Mouse (Mus musculus) left cerebral cortex, postnatal 14 days (tissue): ENCODE data around the gene Slc25a41. TPM values are rescaled to one million over a fixed set of nuclear protein-coding genes. Genes with fewer than 3 reads are reported as not detected.
A peak's percentile ranks its signal among the peaks of the same experiment; 100 is the strongest.

Experiments used
- DNase-seq, 2 experiments: peaks; one replicate each; pipeline ENCODE4 v3.0.0; 2021 to 2022; ENCODE audit warnings: low spot score in 2 of 2, mixed read lengths in 1 of 2
- intact Hi-C: fragments of 180-260 bp; cut with DNase I; formaldehyde crosslinking; loops from one replicate; pipeline ENCODE4 v1.15.1; 2025
- total RNA-seq, 2 experiments: library from RNA; stranded (reverse); gene quantifications; 2 replicates each; pipeline ENCODE4 v1.2.3; 2021

The Slc25a41 gene
- total RNA-seq, 2 experiments from 2014 or later: not detected

DNA sequence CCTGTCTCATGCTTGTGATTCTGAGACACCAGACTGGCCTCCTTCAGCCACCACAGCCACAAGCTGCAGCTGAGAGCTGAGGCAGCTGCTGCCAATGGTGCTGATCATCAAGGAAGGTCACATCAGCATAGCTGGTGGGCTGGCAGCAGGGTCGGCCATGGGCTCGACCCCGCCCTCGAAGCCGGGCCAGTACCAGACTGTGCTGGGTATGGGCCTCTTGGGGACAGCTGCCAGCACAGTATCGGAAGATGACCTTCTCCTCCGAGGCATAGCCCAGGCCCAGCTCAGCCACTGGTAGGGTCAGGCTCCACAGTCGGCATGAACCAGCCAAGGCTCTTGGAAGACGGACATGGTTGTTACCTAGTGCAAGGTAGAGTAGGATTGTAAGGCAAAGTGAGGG lies 42.0 kb downstream of the Slc25a41 start:
- intact Hi-C loops: loop anchor here (5.0 kb wide), 2 partner anchors 102 to 187 kb away; no protein-coding TSS in a partner anchor
- DNase-seq: no peak

DNA sequence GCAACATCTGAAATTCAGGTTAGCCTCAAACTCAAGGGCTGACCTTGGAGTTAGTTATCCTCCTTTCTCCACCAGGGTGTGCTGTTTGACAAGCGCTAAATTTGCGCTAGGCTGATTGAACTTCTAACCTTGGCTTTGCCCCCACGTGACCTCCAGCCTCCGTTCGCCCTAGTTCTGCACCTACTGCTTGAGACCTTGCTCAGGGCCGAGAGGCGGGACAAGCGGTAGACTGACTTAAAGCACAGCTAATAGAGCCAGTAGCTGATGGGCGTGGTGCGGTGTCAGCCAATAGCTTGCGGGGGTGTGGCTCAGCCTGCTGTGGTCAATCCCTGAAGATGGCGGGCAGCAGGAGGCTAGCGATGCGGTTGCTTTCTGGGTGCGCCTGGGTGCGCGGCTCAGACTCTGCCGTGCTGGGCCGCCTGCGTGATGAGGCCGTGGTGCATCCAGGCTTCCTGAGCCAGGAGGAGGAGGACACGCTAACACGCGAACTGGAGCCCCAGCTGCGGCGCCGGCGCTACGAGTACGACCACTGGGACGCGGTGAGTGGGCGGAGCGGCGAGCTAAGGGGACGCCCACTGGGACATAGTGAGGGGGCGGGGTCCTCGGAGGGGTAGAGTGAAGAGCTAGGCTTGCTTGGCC lies 44.3 kb downstream of the Slc25a41 start, which contains the start of gene Alkbh7:
Gene Alkbh7 (plus strand): TSS at position 311 of the 639 bp plus-strand sequence.
- DNase-seq: peak; percentile 93 to 97
- intact Hi-C loops: loop anchor here (5.0 kb wide), 2 partner anchors 100 to 185 kb away; no protein-coding TSS in a partner anchor

DNA sequence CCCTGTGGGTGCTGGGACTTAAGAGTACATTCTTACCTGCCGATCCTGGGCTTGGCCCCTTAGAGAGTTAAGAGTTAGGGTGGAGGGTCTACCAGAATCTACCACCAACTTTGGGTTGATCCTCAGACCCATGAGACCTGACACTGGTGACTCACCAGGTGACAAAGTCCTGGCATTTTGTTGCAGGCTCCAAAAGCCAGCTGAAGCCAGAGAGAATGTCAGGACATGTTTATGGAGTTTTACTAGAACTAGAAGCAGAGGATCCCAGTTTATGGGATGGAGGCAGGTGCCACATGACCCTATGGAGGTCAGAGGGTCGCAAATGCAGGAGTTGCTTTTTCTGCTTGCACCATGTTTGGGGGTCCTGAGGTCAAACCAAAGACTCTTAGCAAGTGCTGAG lies 44.9 kb downstream of the Slc25a41 start:
- intact Hi-C loops: loop anchor here (5.0 kb wide), 2 partner anchors 99 to 184 kb away; no protein-coding TSS in a partner anchor
- DNase-seq: no peak

DNA sequence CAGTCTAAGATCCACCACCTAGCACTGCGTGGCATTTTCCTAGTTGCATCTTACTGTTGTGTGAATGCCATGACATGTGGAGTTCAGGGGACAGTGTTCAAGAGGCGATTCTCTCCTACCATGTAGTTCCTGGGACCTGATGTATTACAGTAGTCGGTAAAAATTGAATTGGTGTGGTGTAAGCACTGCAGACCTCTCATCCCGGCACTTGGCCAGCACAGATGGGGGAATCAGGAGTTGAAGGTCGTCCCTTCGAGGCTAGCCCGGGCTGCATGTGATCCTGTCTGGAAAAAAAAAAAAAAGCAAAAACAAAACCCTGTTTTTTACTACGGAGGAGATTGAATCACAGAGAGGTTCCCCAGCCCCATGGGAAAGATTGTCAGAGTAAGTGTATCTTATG lies 46.4 kb downstream of the Slc25a41 start:
- no peak for DNase-seq
- intact Hi-C loops: loop anchor here (5.0 kb wide), 2 partner anchors 98 to 183 kb away; no protein-coding TSS in a partner anchor

DNA sequence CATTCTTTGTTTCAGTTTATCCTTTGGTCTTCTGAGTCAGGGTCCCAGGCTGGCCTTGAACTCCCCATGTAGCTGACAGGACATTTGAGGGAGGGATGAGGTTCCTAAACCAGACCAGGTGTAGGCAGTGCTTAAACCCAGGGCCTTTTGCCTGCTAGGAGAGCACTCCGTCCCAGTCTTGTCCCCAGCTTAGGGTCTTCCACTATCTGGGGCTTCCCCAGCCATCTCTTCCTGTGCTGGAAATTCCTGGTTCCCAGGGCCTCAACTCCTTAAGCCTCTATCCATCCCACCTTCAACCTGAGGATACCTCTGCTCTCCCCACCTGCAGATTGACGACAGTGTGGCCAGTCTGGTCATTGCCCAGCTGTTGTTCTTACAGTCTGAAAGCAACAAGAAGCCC lies 50.5 kb downstream of the Slc25a41 start:
- intact Hi-C loops: no loop called here
- DNase-seq: no peak

DNA sequence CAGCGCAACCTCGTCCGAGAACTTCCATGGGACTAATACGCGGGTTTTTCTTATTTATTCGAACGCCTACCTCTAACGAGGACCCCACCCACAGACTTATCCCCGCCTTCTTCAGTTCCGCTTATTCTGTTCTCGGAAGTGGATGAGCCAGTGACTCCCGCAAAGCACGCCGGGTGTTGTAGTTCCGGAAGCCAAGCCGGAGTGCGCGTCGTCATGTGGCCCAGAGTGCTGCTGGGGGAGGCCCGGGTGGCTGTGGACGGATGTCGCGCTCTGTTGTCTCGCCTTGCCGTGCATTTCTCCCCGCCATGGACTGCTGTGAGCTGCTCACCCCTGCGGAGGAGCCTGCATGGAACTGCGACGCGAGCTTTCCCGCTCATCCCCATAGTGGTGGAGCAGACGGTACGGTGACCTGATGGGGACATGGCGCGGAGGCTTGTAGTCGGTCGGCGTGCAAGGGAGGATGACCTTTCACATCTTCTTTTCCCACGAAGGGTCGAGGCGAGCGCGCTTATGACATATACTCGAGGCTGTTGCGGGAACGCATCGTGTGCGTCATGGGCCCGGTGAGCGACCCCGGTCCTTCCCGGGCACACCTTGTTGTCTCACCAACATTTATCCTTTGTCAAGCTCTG lies 51.2 kb downstream of the Slc25a41 start, which contains the start of gene Clpp:
Gene Clpp (plus strand): TSS at position 191 of the 632 bp plus-strand sequence.
- intact Hi-C loops: no loop called here
- DNase-seq: peak; percentile 95 to 97

DNA sequence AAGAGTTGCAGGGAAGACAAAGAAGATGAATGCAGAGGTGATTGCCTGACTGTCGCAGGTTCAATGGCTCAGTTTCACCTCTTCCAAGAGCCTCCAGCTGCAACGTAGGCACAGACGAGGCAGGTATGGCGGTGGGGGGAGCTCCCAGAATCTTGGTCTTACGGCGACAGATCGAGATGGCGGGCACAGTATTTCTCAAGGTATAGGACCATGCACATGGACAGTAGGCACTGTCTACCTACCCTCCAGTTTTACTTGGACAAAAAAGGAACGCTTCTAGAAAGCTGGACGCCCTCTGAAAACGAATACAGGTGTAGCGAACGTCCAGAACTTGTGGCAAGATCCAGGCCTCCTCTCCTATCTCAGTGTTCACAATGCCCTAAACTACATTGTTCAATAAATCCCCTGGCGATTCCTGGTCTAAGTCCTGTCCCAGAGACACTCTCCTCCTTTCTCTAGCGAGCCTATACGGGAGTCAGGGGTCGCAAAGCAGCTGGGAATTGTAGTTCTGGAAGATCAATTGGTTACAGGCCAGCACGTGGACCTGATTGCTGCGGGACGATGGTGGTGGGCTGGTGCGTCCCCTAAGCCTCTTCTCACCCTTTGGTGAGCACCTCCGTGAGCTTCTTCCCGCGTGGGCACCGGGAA lies 51.9 kb downstream of the Slc25a41 start:
- DNase-seq: peak; percentile 80 to 88

DNA sequence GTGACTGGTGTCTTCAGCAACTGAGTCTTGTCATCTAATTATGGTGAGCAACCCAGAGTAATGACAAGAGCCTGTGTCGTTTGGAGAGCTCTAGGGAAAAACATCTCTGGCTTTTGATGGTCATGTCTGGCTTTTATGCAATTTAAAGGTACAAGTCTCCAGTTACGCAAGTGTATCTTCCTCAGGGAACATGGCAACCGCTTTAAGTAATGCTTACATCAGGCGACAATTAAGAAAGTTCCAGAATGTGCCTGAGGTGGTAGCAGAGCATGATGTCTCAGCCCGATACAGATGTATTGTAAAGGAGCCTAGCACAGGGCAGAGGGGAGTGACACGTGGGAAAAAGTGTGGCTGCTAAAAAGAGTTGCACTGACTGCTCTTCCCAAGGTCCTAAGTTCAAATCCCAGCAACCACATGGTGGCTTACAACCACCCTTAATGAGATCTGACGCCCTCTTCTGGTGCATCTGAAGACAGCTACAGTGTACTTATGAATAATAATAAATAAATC lies 52.5 kb downstream of the Slc25a41 start:
- intact Hi-C loops: loop anchor here (5.0 kb wide), 1 partner anchor 182 kb away; no protein-coding TSS in a partner anchor
- no peak for DNase-seq

More for the DNA sequence above, 51.9 kb downstream of the Slc25a41 start:
- intact Hi-C loops: loop anchor here (5.0 kb wide), 1 partner anchor 182 kb away; no protein-coding TSS in a partner anchor

DNA sequence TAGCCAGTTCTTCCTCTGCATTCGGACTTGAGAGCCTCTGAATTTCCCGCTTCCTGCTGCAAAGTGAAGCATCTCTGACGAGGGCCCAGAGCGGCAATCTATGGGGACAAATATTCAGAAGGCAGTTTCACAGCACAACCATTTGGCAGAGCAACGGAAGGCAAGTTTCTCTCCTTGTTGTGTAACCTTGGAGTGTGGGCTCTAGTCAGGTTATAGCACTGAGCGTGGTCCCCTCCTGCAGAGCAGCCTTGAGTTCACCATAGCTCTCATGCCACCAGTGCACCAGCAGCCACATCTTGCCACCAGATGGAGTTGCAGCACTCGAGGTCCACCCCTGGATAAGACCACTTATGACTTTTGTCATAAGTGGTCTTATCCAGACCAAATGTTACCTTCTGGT lies 53.0 kb downstream of the Slc25a41 start:
- intact Hi-C loops: loop anchor here (5.0 kb wide), 1 partner anchor 181 kb away; no protein-coding TSS in a partner anchor
- DNase-seq: no peak

DNA sequence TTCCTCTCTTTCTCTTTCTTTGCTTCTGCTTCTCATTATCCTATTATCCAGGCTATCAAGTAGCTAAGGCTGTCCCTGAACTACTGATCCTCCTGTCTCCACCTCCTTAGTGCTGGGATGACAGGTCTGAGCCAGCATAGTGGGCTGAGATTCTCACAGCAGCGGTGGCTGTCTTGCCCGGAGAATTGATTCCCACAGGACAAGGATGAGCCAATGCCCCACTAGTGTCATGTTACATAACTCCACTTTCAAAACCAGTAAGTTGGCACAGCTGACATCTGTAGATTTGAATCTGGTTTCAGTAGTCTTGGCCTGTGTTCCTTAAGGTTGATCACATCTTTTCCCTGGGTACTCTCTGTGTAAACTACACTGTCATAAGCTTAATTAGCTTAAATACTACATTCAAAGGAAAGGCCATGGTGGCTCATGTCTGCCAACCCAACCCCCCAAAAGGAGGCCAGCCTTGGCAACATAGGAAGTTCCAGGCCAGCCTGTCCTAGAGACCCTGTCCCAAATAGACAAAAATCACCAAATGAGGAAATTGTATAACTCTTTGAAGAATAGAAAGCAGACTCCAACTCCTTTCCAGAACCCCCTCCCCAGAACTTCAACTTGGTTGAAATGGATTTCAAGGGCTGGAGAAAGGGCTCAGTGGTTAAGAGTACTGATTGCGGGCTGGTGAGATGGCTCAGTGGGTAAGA lies 55.2 kb downstream of the Slc25a41 start:
- intact Hi-C loops: loop anchor here (5.0 kb wide), 1 partner anchor 179 kb away; no protein-coding TSS in a partner anchor
- DNase-seq: no peak

DNA sequence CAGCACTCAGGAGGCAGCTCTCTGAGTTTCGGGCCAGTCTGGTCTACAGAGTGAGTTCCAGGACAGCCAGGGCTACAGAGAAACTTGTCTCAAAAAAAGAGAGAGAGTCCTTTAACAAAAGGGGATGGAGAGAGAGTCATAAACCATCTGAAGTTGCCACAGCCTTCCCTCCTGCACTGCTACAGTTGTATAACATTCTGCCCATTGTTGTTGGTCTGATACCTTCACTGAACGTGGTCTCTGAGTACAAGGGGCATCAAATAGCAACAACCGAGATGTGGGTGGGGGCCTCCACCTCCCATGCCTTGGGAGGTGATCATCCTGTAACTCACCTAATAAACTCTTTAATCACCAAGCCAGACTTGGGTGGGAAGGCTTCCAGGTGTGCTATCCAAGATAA lies 55.8 kb downstream of the Slc25a41 start:
- intact Hi-C loops: loop anchor here (5.0 kb wide), 1 partner anchor 178 kb away; no protein-coding TSS in a partner anchor
- DNase-seq: no peak

DNA sequence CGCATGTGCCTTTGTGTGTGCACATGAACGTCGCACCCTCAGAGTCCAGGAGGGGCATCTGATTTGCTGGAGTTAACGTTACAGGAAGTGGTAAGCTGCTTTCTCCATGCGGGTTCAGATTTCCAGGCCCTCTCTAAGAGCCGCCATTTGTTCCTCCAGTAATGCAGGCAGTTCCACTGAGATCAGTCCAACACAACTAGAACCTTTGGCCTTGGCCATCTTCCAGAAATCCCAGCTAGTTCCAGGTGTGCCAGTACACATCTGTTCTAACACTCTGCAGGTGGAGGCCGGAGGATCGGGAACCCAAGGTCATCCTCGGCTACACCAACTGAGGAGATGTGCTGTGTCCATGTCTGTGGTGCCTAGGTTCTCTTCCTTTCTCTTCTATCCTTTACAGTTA lies 56.6 kb downstream of the Slc25a41 start:
- intact Hi-C loops: loop anchor here (5.0 kb wide), 1 partner anchor 178 kb away; no protein-coding TSS in a partner anchor
- DNase-seq: no peak

Other genes starting within 250 kb of the Slc25a41 start
- gene Rfx2, start 210.6 kb downstream of the Slc25a41 start, total RNA-seq: 1 to 10 TPM; 2.1 to 2.4 TPM
- not detected for gene Acsbg2, start 167.2 kb downstream of the Slc25a41 start, total RNA-seq
- gene 1700061G19Rik, start 166.2 kb downstream of the Slc25a41 start, total RNA-seq: under 1 TPM in 1 of 2 experiments, not detected in 1; 0.18 TPM
- gene Mllt1, start 106.2 kb downstream of the Slc25a41 start, total RNA-seq: 10 to 100 TPM; 66.8 to 67.9 TPM
- gene Acer1, start 59.5 kb downstream of the Slc25a41 start, total RNA-seq: not detected
- gene Clpp, start 51.3 kb downstream of the Slc25a41 start, total RNA-seq: 10 to 100 TPM; 49.6 to 58.2 TPM
- 10 to 100 TPM; 19.9 to 26.0 TPM for gene Alkbh7, start 44.3 kb downstream of the Slc25a41 start, total RNA-seq
- gene Pspn, start 41.6 kb downstream of the Slc25a41 start, total RNA-seq: not detected
- gene Gtf2f1, start 30.4 kb downstream of the Slc25a41 start, total RNA-seq: 10 to 100 TPM; 54.9 to 58.4 TPM
- under 1 TPM in 1 of 2 experiments, not detected in 1; 0.30 TPM for gene Gm17949, start 30.2 kb downstream of the Slc25a41 start, total RNA-seq
- gene Khsrp, start 10.1 kb downstream of the Slc25a41 start, total RNA-seq: 100 to 1,000 TPM; 116 to 117 TPM
- 1 to 10 TPM in 1 of 2 experiments, not detected in 1; 1.6 TPM for gene Crb3, start 17.5 kb upstream of the Slc25a41 start, total RNA-seq
- 100 to 1,000 TPM; 361 to 364 TPM for gene Slc25a23, start 18.2 kb upstream of the Slc25a41 start, total RNA-seq
- gene Dennd1c, start 36.9 kb upstream of the Slc25a41 start, total RNA-seq: 1 to 10 TPM; 1.8 to 1.9 TPM
- gene Tubb4a, start 46.1 kb upstream of the Slc25a41 start, total RNA-seq: 100 to 1,000 TPM; 671 to 695 TPM
- under 1 TPM; 0.26 to 0.42 TPM for gene Tnfsf9, start 63.7 kb upstream of the Slc25a41 start, total RNA-seq
- gene Cd70, start 108.1 kb upstream of the Slc25a41 start, total RNA-seq: not detected
- gene Tnfsf14, start 152.5 kb upstream of the Slc25a41 start, total RNA-seq: not detected
- under 1 TPM; 0.46 to 0.53 TPM for gene C3, start 186.5 kb upstream of the Slc25a41 start, total RNA-seq
- gene Gpr108, start 206.8 kb upstream of the Slc25a41 start, total RNA-seq: 10 to 100 TPM; 18.1 to 19.3 TPM
- gene Trip10, start 207.8 kb upstream of the Slc25a41 start, total RNA-seq: 1 to 10 TPM; 8.1 to 9.2 TPM
- 1 to 10 TPM; 4.2 to 5.4 TPM for gene Vav1, start 237.4 kb upstream of the Slc25a41 start, total RNA-seq